Mouse (Mus musculus) olfactory bulb, adult 2 months (tissue): Measurements from ENCODE around the gene Ankrd44. TPM values are rescaled to one million over a fixed set of nuclear protein-coding genes. Genes with fewer than 3 reads are reported as not detected.

Source experiments
- H3K27ac ChIP-seq: fragments of 200-500 bp; 2 replicates; pipeline ENCODE4 v1.5.1; 2012; ENCODE audit warnings: low read depth, low read length; ENCODE audit not compliant: insufficient read depth
- H3K4me1 ChIP-seq: fragments of 200-500 bp; 2 replicates; pipeline ENCODE4 v1.6.1; 2012; ENCODE audit warnings: low read length; ENCODE audit not compliant: control insufficient read depth, insufficient read depth
- H3K4me3 ChIP-seq: fragments of 200-500 bp; 2 replicates; pipeline ENCODE4 v1.5.1; 2012; ENCODE audit warnings: mild to moderate bottlenecking, low read depth, low read length, moderate library complexity; ENCODE audit not compliant: insufficient read depth
- CTCF ChIP-seq: fragments of 200-500 bp; IDR thresholded peaks from 2 replicates; pipeline ENCODE4 v1.5.1; 2012; ENCODE audit warnings: low read depth, mild to moderate bottlenecking, low read length, moderate library complexity; ENCODE audit not compliant: insufficient read depth
- POLR2A ChIP-seq: fragments of 200-500 bp; IDR thresholded peaks from 2 replicates; pipeline ENCODE4 v1.6.1; 2012; ENCODE audit warnings: mild to moderate bottlenecking, low read depth, low read length, moderate library complexity; ENCODE audit not compliant: insufficient read depth
- WGBS: fragments of 180-500 bp; shearing (Covaris S2); methylation state at CpG from one replicate; pipeline ENCODE4 v1.1.7; 2018; 5-methylcytosine and 5-hydroxymethylcytosine counted together
- polyA plus RNA-seq: library from polyadenylated mRNA; stranded (reverse); fragments of >200 nt; gene quantifications from 2 replicates; pipeline ENCODE4 v1.2.4, GENCODE M21; 2012; ENCODE audit warnings: low replicate concordance; ENCODE audit not compliant: missing spikeins, insufficient read depth, insufficient read length

The Ankrd44 gene
- polyA plus RNA-seq, 1 experiment = not detected

GRCm38 (mm10) chr1:54606936-54607335 lies 319.3 kb downstream of the Ankrd44 start:
- no peak for TF ChIP-seq POLR2A
- no peak for TF ChIP-seq CTCF
- Histone ChIP-seq H3K4me3 (no peak overlapping the region), H3K27ac (no peak overlapping the region), H3K4me1 (no peaks in the 10 kb centered on the region)
- 95% methylated on average over 1 of the region's 1 CpGs for WGBS

GRCm38 (mm10) chr1:54601692-54602091 lies 324.5 kb downstream of the Ankrd44 start:
- 98% methylated on average over 9 of the region's 9 CpGs for WGBS
- Histone ChIP-seq H3K4me3 (no peak overlapping the region), H3K27ac (no peak overlapping the region), H3K4me1 (no peaks in the 10 kb centered on the region)
- no peak for TF ChIP-seq CTCF
- no peak for TF ChIP-seq POLR2A

GRCm38 (mm10) chr1:54600275-54600674 lies 325.9 kb downstream of the Ankrd44 start:
- H3K4me3 ChIP-seq = no peak overlapping the region
- TF ChIP-seq CTCF (no peak), POLR2A (no peak)
- 0 out of 2 replicates have a peak, but pooled peaks cover 3% of the 10 kb centered on the region for H3K4me1 ChIP-seq
- 43% methylated on average over 1 of the region's 1 CpGs for WGBS
- H3K27ac ChIP-seq = no peak overlapping the region

GRCm38 (mm10) chr1:54597594-54598217 lies 328.5 kb downstream of the Ankrd44 start:
- 37% methylated on average over 4 of the region's 4 CpGs for WGBS
- no peak for TF ChIP-seq POLR2A
- no peak for TF ChIP-seq CTCF
- no peak overlapping the region for H3K4me3 ChIP-seq
- H3K4me1 ChIP-seq = 0 out of 2 replicates have a peak, but pooled peaks cover 3% of the 10 kb centered on the region
- no peak overlapping the region for H3K27ac ChIP-seq

GRCm38 (mm10) chr1:54596151-54596550 lies 330.0 kb downstream of the Ankrd44 start:
- H3K4me1 ChIP-seq = 0 out of 2 replicates have a peak, but pooled peaks cover 3% of the 10 kb centered on the region
- H3K27ac ChIP-seq = no peak overlapping the region
- TF ChIP-seq CTCF (no peak), POLR2A (no peak)
- 54% methylated on average over 2 of the region's 2 CpGs for WGBS
- H3K4me3 ChIP-seq = no peak overlapping the region

Other genes with a start within 250 kb of the Ankrd44 start
- 306 and 828 TPM in 2 replicates for gene Sf3b1, start 101.1 kb upstream of the Ankrd44 start, polyA plus RNA-seq
- gene Coq10b, start 126.4 kb upstream of the Ankrd44 start, polyA plus RNA-seq = not detected in 2 replicates
- not detected in 2 replicates for gene Hspe1, start 161.7 kb upstream of the Ankrd44 start, polyA plus RNA-seq
- gene Hspd1, start 161.9 kb upstream of the Ankrd44 start, polyA plus RNA-seq = not detected in 2 replicates
- 125 TPM in 1 of 2 replicates, not detected in the other for gene Mob4, start 204.8 kb upstream of the Ankrd44 start, polyA plus RNA-seq